Mouse (Mus musculus) E14TG2a.4 (cell line): ENCODE results near the gene Zfp366.

Experiments used
- H3K27me3 ChIP-seq: 2 replicates; pipeline ENCODE4 v1.6.1; 2014; ENCODE audit warnings: low read length, control low read depth; ENCODE audit not compliant: insufficient read depth
- H3K36me3 ChIP-seq: 2 replicates; pipeline ENCODE4 v1.6.1; 2014; ENCODE audit warnings: low read length, control low read depth; ENCODE audit not compliant: insufficient read depth
- H3K4me1 ChIP-seq: replicated peaks from 2 replicates; pipeline ENCODE4 v1.6.1; 2014; ENCODE audit warnings: low read depth, low read length, control low read depth
- H3K4me3 ChIP-seq: replicated peaks from 2 replicates; pipeline ENCODE4 v1.5.1; 2014; ENCODE audit warnings: mild to moderate bottlenecking, low read length
- H3K9me3 ChIP-seq: 2 replicates; pipeline ENCODE4 v1.6.1; 2014; ENCODE audit warnings: low read length, control low read depth
- CTCF ChIP-seq: conservative IDR thresholded peaks from 2 replicates; pipeline ENCODE4 v1.5.1; 2014; ENCODE audit warnings: low read length
- NANOG ChIP-seq: IDR thresholded peaks from 2 replicates; pipeline ENCODE4 v1.6.1; 2014; ENCODE audit warnings: borderline replicate concordance, low read length, mixed read lengths
- POU5F1 ChIP-seq: IDR thresholded peaks from 2 replicates; pipeline ENCODE4 v1.6.1; 2014; ENCODE audit warnings: low read length, borderline replicate concordance

The Zfp366 gene

DNA sequence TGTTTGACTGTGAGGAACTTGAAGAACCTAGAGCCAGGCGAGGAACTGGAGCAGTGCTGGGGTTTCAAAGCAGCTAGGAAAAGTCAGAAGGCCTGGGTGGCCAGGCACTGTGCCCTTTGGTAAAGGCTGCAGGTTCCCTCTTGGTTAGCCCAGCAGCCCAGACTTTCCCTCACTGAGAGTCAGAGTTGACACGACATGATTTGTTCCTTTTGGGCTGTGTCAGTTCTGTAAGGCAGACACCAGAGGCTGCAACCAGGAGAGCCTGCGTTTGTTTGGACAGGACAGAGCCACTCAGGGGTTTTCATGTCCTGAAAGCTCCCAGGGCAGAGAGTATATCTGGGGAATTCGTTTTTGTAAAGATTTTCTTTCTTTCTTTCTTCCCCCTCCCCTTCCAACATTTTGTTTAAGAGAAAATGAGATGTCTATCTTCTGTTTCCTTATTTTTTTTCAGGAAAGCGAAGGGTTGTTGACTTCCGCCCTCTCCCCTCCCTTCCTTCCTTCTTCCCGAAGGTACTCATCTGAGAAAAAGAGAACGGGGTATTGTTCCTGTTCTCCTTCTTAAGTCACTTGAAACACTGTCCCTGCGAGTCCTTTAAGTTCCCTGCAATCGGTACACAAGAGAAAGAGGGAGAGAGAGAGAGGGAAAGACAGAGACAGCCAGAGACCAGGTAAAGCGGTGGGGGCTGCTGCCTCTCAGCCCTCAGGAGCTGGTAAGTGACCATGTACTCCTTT lies at the start of gene Zfp366:
Gene Zfp366, plus strand, starts transcription at position 669 of the 732 bp plus-strand sequence.
- no peaks in the 10 kb centered on the region for H3K4me1 ChIP-seq
- H3K9me3 ChIP-seq, result no peaks in the 10 kb centered on the region
- H3K27me3 ChIP-seq, result 0 out of 2 replicates have a peak, but pooled peaks cover 9% of the 10 kb centered on the region
- TF ChIP-seq NANOG (no peak), CTCF (no peak), POU5F1 (no peak)
- H3K4me3 ChIP-seq, result no peak within 1 kb of the TSS
- H3K36me3 ChIP-seq, result no peaks in the 10 kb centered on the region

DNA sequence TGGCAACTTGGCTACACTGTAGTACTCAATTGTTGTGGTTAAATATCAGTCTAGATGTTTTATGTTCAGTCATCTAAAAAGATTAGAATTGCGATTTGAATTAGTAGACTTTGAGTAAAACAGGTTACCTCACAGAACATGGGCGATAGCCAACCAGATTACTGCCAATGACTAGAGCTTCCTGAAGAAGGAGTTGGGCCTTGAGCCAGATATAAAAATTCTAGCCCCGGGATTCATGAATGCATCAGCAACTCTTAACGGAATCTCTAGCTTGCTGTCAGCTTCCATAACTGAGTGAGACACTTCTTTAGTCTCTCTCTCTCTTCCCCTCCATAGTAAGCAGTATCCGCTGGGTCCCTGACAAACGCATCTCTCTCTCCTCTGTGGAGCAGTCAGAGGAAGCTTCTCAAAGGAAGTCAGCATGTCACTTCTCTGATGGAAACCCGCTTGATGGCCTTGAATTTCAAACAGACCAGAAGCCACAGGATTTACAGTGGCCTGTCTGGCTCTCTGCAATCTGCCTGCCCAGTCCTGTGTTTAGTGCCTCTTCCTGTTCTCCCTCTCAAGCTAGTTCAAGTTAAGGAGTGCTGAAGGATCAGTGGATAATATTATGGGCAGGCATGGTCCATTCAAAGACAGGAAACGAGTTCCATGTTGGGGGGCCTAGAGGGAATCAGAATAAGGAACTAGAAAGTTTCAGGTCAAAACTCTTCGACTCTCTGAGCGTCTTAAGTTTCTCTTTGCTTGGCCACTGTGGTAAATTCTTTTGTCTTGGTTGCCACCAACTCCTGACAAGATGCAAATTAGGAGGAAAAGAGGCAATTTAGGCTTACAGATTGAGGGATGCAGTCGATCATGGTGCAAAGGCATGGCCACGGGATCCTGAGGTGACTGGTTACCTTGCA lies 46.0 kb upstream of the Zfp366 start:
- Histone ChIP-seq H3K36me3 (no peaks in the 10 kb centered on the region), H3K27me3 (no peaks in the 10 kb centered on the region), H3K4me1 (no peaks in the 10 kb centered on the region), H3K9me3 (peaks cover 49% of the 10 kb centered on the region), H3K4me3 (no peak overlapping the region)
- no peak for TF ChIP-seq POU5F1
- no peak for TF ChIP-seq CTCF
- TF ChIP-seq NANOG, result no peak

DNA sequence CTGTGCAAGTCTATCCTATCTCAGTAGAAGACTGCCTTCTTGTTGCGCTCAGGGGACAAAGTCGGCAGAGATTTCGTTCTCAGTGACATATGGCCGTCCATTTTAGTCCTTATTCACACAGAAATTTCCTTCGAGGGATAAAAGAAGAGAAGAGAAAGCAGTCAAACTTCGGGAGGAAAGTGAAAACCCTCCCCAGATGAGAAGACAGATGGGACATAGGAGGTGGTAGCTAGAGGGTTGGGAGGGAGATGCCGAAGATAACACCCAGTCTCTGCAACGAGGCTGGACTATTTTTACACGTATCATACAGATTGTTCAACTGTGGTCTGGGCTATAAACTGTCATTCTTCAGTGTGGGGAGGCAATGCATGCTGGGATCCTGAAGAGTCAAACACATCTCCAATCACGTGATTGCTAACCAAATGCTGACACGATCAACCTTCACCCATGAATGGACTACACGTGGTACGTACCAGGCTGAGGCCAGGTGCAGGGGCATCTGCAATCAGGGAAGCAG lies 38.2 kb upstream of the Zfp366 start:
- no peak overlapping the region for H3K4me3 ChIP-seq
- H3K27me3 ChIP-seq, result no peaks in the 10 kb centered on the region; the same call in 1 of the 2 replicates
- no peaks in the 10 kb centered on the region for H3K36me3 ChIP-seq
- peaks cover 12% of the 10 kb centered on the region for H3K4me1 ChIP-seq
- H3K9me3 ChIP-seq, result peaks cover 14% of the 10 kb centered on the region
- TF ChIP-seq CTCF (no peak), POU5F1 (no peak), NANOG (no peak)

DNA sequence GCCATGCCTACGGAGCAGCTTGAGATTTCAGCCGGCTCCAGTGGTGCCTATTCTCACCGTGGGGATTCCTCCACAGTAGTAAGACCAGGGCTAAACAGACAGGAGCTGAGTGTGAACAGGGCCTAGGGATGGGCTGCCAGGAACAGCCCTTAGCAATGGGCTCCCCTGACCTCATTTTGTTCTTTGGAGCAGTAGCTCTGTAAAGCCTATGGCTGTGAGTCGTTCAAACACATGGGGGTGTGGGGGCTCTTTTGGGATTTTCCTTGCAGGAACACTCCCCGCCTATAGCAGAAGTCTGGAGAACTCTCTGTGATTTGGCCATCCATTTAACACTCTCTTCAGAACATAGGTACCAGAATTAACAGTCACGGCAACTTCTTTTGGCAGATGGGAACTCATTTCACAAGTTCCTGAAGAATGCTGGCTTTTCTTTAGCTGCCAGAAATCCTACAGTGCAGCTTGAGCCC lies 36.9 kb upstream of the Zfp366 start:
- H3K36me3 ChIP-seq, result no peaks in the 10 kb centered on the region
- peaks cover 2% of the 10 kb centered on the region; the same call in 1 of the 2 replicates for H3K9me3 ChIP-seq
- H3K4me1 ChIP-seq, result peaks cover 22% of the 10 kb centered on the region
- TF ChIP-seq POU5F1, result no peak
- H3K4me3 ChIP-seq, result no peak overlapping the region
- H3K27me3 ChIP-seq, result peaks cover 7% of the 10 kb centered on the region; the same call in 1 of the 2 replicates

DNA sequence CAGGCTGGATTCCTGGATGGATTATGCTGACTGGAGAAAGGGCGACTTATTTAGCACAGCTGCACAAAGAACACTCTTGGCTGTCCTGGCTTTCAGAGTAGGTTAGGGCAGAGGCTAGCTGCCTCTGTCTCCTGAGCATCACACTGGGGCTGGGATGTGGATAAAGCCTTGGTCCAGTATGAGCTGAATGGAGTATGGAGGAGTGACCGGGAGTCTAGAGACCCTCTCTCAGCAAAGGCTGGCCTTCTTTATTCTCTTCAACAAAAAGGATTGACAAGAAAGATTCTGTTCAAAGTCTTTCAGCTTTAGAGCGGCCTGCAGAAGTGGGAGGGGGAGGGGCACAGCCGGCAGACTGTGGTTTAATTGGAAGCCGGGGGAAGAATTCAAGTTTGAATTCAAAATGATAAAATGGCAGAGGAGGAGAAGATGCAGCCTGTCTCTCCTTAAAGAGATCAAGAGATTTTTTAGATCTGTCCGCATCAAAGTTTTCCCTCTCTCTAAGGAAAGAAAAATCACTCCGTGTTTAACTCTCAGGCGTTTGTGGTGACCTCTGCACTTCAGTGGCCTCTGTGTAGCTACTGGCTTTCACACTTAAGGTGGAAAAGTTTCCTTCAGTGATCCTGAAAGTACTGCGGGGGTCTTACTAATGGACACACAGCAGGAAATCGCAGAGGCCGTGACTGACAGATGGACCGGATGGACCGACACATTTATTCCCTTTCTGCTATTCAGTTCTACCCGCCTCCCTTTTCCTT lies 34.9 kb upstream of the Zfp366 start:
- TF ChIP-seq POU5F1 (no peak), CTCF (no peak), NANOG (no peak)
- Histone ChIP-seq H3K27me3 (peaks cover 20% of the 10 kb centered on the region), H3K36me3 (no peaks in the 10 kb centered on the region)

DNA sequence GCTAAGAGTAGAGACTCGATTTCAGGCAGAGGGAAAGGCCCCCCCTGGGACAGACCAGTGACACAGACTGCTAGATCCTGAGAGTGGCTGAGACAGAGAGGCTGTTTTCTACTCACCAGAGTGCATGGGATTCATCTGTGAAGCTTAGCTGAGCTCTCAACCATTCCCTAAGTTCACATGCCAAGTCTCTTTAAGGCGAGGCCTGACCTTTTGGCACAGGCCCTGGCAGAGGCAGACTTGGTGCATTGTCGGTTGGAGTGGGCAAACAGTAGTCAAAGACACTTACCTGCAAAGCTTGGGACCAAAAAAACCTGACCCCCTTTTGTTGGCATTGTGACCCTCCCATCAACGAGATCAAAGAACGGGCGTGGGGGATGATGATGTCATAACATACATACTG lies 34.0 kb upstream of the Zfp366 start:
- H3K9me3 ChIP-seq, result no peaks in the 10 kb centered on the region
- no peaks in the 10 kb centered on the region for H3K36me3 ChIP-seq
- no peak overlapping the region for H3K4me3 ChIP-seq
- peaks cover 20% of the 10 kb centered on the region for H3K27me3 ChIP-seq
- TF ChIP-seq POU5F1 (no peak), CTCF (no peak), NANOG (no peak)
- peaks cover 27% of the 10 kb centered on the region for H3K4me1 ChIP-seq

More for the DNA sequence above, 34.9 kb upstream of the Zfp366 start:
- Histone ChIP-seq H3K4me3 (no peak overlapping the region), H3K9me3 (no peaks in the 10 kb centered on the region), H3K4me1 (peaks cover 27% of the 10 kb centered on the region)

DNA sequence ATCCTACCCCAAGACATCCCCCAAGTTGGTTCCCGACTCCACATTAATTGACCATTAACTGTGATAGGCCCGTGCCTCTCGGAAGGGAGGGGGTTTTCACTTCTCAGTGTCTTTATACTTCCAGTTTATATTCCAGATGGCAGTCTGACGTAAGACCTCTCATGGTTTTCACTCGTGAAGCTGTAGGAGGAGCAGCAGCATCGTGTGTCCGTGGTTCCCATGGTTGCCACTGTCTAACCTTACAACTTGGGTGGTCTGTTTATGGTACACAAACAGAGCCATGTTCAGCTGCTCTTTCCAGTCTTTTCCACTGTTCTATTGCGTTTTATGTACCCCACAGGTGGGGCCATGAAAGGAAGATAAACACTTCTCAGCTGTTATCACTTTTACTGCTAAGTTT lies 33.5 kb upstream of the Zfp366 start:
- TF ChIP-seq NANOG, result no peak
- TF ChIP-seq CTCF, result no peak
- TF ChIP-seq POU5F1, result no peak
- H3K27me3 ChIP-seq, result peaks cover 20% of the 10 kb centered on the region
- H3K36me3 ChIP-seq, result no peaks in the 10 kb centered on the region
- peaks cover 27% of the 10 kb centered on the region for H3K4me1 ChIP-seq
- H3K9me3 ChIP-seq, result peaks cover 3% of the 10 kb centered on the region; the same call in 1 of the 2 replicates
- H3K4me3 ChIP-seq, result no peak overlapping the region
